Mouse (Mus musculus): ENCODE results near the gene Slc19a2. TPM values are rescaled to one million over a fixed set of nuclear protein-coding genes. Genes with fewer than 3 reads are reported as not detected.
A peak's percentile ranks its signal among the peaks of the same experiment; 100 is the strongest.

Slc19a2 gene
- total RNA-seq, 2 experiments from 2014 or later = 5.1 to 6.3 TPM

DNA sequence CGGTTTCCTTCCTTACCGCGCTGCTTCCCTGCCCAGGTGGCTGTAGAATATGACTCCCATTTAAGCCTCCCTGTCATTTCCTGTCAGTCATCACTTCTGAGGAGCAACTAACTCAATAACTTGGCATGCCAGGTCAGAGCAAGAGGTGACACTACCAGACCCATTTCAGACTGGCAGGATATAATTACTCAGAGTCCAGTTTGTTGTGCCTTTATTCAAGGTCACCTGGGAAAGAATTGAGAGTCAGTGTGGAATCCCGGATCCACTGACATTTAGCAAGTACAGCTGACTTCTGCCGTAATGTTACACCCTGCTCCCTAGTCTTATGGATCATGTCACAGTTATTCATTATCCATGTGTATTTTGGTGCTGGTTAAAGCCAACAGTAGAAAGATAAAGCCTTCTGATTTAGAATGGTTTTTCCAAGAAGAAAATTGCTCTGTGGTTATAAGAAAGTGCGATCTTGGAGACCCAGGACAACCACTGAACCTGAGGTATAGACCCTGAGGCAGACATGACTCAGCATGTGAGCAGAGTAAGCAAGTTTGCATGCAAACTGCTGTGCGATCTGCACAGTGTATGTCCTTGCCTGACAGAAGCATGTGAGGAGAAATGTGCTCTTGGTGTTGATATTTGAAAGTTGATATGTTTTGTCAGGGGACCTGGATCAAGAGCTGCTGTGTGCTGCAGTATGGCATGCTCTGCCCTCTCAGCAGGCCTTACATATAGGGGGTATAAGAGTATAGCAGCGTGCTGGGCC, 1.7 kb downstream of the Slc19a2 start:
- no peak for ATAC-seq (replicated peaks; ENCODE audit: poor library complexity, severe bottlenecking)

GRCm38 (mm10) chr1:164251438-164251837, 2.6 kb downstream of the Slc19a2 start:
- ATAC-seq (replicated peaks; ENCODE audit: poor library complexity, severe bottlenecking) = no peak

DNA sequence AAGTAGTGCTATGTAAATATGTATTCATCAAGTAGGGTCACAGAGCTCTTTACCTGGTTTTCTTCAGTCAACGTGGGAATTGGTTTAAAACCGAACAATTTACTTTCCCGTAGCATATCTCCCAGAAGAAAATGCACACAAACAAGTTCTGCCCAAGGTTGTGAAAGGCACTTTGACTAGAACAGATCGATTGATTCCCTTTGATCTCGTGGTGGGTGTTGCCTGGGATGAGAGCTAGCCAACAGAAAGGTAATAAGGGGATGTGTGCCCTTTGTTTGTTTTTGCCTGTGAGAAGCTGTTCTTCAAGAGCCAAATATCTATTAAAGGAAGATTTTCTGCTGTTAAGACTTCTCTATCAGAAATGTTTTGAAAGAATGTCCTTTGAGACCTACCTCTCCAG, 3.7 kb downstream of the Slc19a2 start:
- no peak for ATAC-seq (replicated peaks; ENCODE audit: poor library complexity, severe bottlenecking)

DNA sequence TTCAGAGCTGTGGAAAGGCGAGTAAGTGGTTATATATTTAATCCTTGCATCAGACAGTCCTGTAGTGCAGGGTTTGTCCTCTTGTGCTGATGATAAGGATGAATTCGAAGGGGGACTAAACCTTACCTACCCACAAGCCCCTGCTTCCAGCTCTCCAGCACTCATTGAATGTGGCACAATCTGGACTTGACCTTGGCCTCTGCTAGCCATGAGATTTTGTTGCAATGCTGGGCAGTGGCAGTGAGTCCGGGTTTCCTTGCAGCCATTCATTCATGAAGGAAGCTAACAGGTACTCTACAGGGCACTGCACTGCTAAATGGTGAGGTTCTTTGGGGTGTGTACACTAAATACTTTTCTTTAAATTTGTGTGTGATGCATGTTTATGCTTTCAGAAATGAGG, 6.0 kb downstream of the Slc19a2 start:
- no peak for ATAC-seq (replicated peaks; ENCODE audit: poor library complexity, severe bottlenecking)

DNA sequence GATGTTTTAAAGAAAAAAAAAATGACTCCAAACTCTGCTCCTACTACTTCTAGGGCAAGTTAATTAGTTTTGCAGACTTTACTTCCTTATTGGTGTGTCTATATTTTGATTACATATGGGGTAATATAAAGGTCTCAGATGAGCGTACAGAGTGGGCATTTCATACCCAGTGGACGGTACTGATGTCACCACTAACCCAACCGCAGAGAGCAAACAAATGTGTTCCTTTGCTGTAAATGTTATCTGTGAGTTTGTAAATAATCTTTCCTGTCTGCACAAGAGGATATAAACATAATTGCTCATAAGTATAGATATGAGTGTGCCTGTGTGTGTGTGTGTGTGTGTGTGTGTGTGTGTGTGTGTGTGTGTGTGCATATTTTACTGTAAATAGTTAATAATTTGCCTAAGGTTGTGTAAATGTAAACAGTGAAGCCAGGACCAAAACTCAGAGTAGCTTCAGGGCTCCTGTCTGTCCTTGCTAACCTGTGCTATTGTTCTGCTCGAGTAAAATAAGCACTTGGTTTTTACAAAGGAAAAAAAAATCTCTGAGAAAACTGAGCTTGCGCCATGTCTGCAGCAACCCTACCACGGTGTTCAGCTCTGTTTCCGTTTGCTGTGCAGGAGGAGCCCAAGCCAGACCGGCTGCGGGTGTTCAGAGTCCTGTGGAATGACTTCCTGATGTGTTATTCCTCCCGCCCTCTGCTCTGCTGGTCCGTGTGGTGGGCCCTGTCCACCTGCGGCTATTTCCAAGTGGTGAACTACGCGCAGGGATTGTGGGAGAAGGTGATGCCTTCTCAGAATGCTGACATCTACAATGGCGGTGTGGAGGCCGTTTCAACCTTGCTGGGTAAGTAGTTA, 11.6 kb downstream of the Slc19a2 start:
- ATAC-seq (replicated peaks; ENCODE audit: poor library complexity, severe bottlenecking) = no peak

DNA sequence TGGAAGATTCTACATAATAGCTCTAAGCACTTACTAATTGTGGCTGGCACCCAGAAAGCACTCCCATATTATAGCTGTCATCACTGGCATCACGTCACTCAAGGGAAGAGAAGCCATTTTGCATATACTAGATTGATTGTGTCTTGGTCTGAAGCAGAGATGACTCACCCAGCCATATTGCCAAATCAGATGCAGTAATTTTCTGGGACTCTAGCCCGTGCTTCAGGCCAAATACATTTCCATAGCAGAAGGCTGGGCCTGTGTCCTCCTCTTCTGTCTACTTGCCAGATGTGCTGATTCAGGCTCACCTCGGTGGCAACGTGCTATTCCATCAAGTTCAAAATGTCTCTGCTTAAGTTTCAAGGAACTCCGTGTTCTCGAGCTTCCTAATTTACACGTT, 12.7 kb downstream of the Slc19a2 start:
- no peak for ATAC-seq (replicated peaks; ENCODE audit: poor library complexity, severe bottlenecking)

GRCm38 (mm10) chr1:164270941-164271340, 22.1 kb downstream of the Slc19a2 start:
- ATAC-seq (replicated peaks; ENCODE audit: poor library complexity, severe bottlenecking) = no peak

DNA sequence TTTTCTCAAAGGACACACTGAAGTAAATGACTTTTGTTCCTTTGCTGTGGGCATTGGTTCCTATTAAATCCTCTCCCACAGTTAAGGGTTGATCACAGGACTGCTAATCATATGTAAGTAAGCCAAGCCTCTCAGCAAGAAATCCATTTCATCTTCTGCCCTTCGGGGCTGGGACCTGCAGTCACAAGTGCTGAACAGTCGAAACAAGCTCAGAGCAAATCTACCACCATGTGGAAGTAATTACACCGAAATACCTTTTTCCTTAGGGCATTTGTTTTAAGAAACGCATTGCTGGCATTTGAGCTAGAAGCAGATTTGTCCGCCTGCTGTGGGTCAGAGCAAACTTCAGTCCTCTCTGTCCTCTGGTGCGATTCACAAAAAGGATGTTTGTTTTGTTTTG, 24.8 kb downstream of the Slc19a2 start:
- no peak for ATAC-seq (replicated peaks; ENCODE audit: poor library complexity, severe bottlenecking)

DNA sequence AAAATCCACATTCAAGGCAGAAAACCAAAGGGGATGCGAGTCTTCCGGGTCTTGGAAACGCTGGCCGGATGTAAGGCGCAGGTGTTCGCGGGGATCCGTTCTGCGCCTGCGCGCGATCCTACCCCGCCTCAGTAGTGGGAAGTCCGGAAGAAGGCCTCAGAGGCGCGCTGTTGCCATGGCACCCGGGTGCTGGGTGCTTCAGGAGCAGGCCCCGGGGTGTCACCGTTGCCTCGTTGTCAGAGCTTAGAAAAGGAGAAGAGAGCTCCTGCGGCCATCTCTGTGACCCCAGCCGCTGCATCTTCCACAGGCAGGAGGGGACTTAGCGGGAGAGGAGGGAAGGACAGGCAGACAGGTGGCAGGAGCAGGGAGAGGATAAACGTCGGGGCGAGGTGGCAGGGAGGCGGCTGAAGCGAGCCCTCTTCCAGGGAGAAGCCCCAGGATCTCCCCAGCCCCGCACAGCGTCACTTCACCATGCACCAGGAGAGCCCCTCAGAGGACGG, 26.7 kb downstream of the Slc19a2 start, which contains the start of gene Ccdc181:
Gene Ccdc181, plus strand, starts transcription at position 131 of the 500 bp plus-strand sequence.
- peak; percentile 99 for ATAC-seq (replicated peaks; ENCODE audit: poor library complexity, severe bottlenecking)

DNA sequence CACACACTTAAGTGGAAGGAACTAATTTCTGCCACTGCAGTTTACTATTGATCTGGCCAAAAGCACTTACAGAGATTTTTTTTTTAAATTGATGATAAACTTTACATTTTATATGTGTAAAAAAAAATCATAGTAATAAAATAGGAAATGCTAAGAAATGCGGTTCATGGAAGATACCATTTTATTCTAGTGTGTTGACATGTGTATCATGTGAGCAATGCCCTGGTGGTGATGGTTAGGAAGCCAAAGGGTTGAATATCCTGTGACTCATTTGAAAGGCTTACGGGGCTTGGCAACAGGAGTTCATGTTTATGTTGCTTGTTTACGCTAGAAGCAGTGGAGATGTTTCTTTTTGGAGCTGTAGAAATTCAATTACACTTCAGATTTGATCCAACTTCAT, 27.7 kb downstream of the Slc19a2 start:
- peak; percentile 33 for ATAC-seq (replicated peaks; ENCODE audit: poor library complexity, severe bottlenecking)

GRCm38 (mm10) chr1:164279332-164279731, 30.5 kb downstream of the Slc19a2 start:
- no peak for ATAC-seq (replicated peaks; ENCODE audit: poor library complexity, severe bottlenecking)

DNA sequence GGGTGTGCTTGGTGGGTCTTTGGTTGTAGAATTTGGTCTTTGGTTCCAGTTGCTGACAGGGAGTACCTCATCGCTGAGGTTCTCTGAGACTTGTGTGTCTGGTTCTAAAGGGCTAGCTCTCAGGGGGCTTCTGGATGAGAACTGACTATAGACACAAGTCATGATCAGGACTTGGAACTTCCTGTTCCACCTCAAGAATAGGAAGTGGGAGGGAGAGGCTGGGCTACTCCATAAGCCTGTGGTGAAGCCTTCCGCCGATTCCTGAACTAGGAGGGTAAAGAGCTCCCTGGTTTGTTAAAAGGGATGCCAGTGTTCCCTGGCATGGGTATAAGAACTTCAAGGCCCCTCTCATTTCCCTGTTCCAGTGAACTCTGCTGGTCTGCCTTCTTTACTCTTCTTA, 35.2 kb downstream of the Slc19a2 start:
- peak; percentile 66 for ATAC-seq (replicated peaks; ENCODE audit: poor library complexity, severe bottlenecking)

DNA sequence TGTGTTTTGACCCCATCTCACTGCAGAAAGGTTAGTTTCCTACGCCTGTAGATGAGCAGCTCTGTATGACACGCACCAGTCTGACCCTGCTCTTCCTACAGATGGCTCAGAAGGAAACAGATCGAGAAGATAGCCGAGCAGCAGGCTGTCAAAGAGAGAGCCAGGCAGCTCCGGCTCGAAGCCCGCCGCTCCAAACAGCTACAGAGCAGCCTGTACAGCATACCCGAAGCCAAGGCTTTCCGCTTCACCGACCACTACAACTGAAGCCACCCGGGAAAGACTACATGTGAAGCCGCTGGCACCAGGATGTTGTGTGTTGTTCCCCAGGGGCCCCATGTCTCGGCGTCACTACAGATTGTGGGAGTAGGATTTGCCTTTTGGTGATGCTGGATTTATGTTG, 38.6 kb downstream of the Slc19a2 start:
- no peak for ATAC-seq (replicated peaks; ENCODE audit: poor library complexity, severe bottlenecking)

GRCm38 (mm10) chr1:164292040-164292439, 43.2 kb downstream of the Slc19a2 start:
- no peak for ATAC-seq (replicated peaks; ENCODE audit: poor library complexity, severe bottlenecking)

DNA sequence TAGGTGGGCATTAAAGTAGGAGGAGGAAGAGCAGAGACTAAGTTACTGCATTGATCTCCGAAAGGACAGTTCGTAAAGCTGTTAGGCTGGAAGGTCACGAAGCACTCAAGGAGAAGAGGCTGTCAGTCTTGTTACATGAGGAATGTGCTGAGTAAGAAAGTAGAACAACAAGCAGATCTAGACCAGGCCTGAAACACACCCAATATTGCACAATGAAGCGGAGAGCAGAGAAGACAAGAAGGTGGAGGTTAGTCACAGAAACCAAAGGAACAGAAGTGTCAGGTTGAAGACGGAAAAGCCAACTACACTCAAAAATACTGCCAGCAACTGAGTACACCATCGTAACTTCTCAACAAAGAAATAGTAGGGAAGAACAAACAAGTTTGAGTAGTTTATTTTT, 45.2 kb downstream of the Slc19a2 start:
- ATAC-seq (replicated peaks; ENCODE audit: poor library complexity, severe bottlenecking) = 0 out of 2 replicates have a peak, but pooled peaks have one; percentile 17

DNA sequence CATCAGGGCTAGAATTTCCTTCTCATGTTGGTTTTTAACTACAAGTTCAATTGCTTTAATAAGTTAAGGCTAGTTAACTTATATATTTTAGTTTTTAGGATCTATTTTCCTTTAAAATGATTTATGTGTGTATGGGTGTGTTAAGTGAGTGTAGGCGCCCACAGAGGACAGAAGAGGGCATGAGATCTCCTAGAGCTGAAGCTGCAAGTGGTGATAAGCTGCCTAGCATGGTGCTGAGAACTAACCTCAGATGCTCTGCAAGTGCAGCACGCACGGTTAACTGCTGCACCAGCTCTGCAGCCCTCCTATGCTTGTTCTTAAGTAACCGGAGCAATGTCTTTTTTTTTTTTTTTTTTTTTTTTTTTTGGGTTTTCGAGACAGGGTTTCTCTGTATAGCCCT, 47.6 kb downstream of the Slc19a2 start:
- no peak for ATAC-seq (replicated peaks; ENCODE audit: poor library complexity, severe bottlenecking)

GRCm38 (mm10) chr1:164301949-164302348, 53.1 kb downstream of the Slc19a2 start:
- ATAC-seq (replicated peaks; ENCODE audit: poor library complexity, severe bottlenecking) = peak; percentile 84

GRCm38 (mm10) chr1:164303821-164304220, 55.0 kb downstream of the Slc19a2 start, which contains the start of gene Nme7:
Nme7 (plus strand) TSS chr1:164304121.
- no peak for ATAC-seq (replicated peaks; ENCODE audit: poor library complexity, severe bottlenecking)

DNA sequence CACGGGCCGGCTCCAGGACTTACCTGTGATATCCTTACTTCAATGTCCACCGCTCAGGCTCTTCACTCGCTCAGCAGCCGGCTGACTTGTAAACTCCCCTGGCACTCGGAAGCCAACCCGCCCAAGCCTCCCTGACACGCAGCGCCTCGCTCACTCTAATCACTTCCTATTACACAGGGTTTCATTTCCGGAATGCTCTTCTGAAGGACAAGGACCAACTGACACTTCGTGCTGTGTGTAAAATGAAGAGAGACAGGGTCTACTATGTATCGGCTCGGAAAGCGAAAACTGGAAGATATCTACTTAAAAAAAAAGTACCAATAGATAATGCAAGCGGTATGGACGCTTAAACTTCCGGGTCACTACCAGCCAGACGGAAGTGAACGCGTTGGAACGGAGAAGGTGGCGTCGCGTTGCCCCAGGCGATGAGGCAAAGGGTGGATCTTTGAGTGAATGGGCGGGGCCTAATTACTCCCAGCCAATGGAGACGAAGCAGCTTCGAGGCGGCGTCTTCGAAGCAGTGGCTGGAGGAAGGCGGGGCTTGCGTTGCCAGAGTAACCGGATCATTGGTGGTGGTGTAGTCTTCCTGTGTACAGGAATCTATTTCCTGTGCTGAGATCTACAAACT, 58.4 kb downstream of the Slc19a2 start, which contains the start of gene Blzf1:
Gene Blzf1, minus strand, starts transcription at position 366 of the 628 bp plus-strand sequence.
- peak; percentile 97 for ATAC-seq (replicated peaks; ENCODE audit: poor library complexity, severe bottlenecking)

DNA sequence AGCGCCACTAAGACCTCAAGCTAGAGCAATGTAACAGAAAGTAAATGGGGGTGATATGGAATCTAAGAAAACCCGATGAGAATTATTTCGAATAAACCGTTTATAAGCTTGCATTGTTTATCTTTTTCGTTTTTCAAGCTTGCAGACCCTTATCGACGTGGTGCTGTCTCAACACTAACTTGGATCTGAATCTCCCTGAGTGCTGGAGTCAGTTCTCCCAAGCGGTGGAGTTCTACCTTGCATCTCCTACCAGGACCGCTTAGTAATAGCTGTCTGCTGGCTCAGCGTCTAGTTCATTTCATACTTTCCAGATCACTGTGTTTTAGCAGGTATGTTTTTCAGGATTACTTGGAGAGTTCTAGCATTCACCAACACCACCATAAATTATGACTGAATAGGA, 59.1 kb downstream of the Slc19a2 start:
- ATAC-seq (replicated peaks; ENCODE audit: poor library complexity, severe bottlenecking) = no peak

DNA sequence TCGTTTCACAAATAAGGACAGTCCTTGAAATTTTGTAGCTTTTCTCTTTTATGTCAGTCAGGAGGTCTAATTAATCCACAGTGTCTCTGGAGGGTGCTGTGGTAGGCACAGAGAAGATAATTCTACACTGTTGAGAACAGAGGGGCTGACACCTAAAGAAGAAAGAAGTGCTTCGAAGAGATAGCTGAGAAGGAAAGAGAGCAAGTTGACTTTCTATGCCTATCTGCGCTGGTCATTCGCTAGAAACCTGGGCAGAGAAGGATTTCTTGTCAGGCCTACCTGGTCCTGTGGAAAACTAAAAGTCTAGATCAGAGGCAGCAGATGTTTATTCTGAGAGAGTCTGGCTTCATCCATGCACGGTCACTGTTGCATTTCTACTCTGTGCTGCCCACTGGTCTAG, 65.2 kb downstream of the Slc19a2 start:
- ATAC-seq (replicated peaks; ENCODE audit: poor library complexity, severe bottlenecking) = no peak

All from granulocyte monocyte progenitor cell, adult 5-6 weeks (primary cell).